Mouse (Mus musculus) urinary bladder, adult 2 months (tissue): ENCODE results near the gene Nutm2. TPM values are rescaled to one million over a fixed set of nuclear protein-coding genes. Genes with fewer than 3 reads are reported as not detected.
"Not testable (repeated sequence)": the region's sequence is repeated elsewhere in the genome, so short reads cannot be mapped to it uniquely, and the experiment has no call there.

Experiments used
- DNase-seq: peaks from one replicate; pipeline ENCODE4 v3.0.0; 2022; ENCODE audit warnings: low spot score
- polyA plus RNA-seq: library from polyadenylated mRNA; depleted of rRNA; stranded (reverse); fragments of >200 nt; gene quantifications from 2 replicates; pipeline ENCODE4 v1.2.3, GENCODE M21; 2012; rRNA removed

Nutm2 gene
- polyA plus RNA-seq: not detected in 2 replicates

DNA sequence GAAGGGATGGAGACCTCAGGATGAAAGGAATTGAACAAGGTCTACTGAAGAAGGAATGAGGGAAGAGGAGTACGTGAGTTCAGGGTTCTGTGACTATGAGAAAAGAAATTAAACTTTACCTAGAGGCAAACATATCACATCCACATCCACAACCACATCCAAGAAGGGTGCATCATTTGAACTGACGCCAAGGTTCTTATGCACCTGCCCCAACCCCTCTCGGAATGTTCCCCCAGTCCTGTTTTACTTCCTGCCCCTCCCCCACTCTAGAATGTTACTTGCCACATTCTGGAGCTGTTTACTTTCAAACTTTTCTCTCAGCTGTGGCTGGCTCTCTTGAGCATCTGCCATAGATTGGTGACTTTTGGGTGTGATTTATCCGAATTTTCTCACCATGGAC, at the start of gene Nutm2:
Gene Nutm2, plus strand, starts transcription at position 301 of the 400 bp plus-strand sequence.
- no peak for DNase-seq

DNA sequence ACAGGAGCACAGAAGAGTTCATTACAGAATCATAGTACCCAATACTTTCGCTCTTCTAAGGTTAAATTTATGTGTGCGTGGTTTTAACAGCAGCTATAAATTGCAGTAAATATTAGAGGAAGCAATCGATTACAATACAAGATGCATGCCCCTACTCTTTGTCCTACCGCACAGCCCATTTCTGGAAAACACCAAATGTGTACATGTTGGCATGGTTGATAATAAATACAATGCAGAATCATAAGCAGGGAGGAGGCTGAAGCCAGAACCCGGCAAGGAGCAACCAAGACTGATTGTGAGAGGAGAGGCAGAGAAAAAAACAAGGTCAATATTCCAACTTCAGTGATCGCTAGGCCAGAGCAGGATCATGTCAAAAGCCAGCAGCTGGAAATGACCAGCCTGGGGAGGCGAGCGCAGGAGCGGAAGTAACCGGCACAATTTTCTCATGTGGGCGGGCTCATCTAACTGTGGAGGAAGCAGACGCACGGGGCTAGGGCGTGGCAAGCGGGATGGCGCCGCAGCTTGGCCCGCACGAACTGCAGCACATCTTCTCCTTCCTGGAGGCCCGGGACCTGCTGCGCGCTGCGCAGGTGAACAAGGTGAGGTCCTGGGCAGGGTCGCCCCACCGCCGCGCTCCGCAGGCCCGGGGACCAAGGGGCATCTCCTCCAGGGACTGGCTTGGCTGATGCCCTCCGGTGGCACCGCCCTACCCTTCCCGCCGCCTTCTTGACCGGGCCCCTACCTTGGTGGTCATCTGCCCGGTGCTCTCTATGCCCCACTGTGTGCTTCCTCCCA, 49.5 kb upstream of the Nutm2 start, which contains the start of gene Fbxw17:
Gene Fbxw17, plus strand, starts transcription at position 476 of the 795 bp plus-strand sequence.
- peak; percentile 62 for DNase-seq

DNA sequence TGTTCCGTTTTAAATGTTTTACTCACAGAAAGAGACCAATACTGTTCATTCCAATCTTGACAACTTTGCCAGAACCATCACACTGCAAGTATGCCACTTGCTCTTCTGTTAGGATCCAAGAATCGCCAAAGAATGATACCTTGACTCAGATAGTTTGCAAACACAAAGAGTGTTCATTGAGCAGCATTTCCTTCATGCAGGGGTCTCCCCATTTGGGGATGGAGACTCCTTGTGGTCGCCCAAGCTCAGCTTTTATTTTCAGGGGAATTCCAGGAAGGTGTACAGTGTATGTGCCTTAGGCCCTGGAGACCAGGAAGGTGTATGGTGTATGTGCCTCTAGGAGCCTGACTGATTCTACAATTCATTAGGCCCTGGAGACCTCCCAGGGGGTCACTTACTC, 48.7 kb upstream of the Nutm2 start:
- DNase-seq: no peak

DNA sequence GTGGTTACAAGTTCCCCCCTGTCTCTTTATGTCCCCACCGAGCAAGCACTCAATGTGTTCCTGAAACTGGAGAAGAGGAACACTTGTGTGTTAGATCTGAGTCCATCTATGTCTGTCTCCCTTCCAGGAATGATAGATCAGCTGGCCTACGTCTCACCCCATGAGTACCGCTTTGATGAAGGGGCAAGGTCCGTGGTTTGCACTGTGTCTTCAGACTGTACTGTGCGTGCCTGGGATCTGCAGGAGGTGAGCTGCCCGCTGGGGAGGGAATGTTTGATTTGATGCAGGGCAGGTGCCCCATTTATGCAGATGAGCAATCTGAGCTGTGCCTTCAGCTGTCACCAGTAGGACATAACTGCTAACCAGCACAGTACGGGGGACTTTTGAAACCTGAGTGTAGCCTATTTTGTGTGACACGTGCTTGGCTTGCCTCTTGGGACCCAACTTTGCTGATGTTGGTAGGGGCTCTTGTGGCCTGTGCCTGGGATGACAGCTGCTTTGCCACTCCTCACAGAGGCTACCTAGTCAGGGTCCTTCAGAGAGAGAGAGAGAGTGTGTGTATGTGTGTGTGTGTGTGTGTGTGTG, 43.4 kb upstream of the Nutm2 start:
- DNase-seq: no peak

DNA sequence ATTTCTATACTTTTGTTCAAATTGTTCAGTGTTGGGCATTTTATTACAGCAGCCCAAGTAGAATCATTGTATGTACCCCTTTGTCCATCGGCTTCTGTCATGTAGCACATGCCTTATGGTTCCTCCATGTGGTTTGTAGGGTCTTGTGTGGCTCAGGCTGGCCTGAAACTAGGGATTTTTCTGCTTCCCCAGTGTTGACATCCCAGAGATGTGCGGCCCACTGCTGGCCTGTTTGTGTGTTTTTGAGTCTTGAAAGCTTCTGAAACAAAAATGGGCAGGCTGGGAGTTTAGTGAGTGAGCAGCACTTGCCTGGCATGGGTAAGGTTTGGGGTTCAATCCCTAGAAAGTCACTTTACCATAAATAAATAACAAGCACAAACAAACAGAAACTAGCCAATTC, 42.6 kb upstream of the Nutm2 start:
- DNase-seq: no peak

DNA sequence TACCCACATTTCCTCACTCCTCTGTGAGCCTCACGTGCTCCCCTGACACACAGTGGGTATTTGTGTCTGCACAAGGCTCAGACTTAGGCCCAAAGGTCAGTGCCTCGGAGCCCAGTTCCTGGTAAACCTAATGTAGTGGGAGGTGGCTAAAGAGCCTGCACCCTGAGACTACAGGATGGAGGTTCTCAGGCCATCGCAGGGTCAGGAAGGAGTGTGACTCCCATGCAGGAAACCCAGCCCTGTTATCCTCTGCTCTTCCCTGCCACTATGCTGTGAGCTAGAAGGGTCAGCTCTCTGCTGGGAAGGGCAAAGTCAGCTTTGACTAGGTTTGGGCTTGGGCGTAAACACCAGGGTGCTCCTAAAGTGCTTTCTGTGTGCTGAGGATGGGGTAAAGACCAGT, 40.4 kb upstream of the Nutm2 start:
- DNase-seq: no peak

DNA sequence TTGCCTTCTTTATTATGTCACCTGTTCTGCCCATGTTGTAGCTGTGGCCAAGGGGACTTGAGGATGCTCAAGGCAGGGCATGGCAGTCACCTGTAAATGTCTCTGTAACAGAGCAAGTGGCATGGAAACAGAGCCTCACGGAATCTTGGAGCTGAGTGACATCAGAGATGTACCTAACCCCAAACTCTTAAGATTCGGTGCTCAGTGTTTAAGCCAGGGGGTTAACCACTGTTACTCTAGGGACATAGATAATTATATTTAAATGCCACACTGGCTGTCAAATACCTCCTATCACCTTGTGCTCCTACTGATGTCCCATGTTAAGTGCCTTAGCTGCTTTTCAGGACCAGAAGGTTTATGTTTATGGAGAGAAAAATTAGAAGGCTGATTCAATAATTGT, 23.3 kb upstream of the Nutm2 start, which contains the start of gene Gm47429:
Gene Gm47429, minus strand, starts transcription at position 101 of the 400 bp plus-strand sequence.
- DNase-seq: no peak

DNA sequence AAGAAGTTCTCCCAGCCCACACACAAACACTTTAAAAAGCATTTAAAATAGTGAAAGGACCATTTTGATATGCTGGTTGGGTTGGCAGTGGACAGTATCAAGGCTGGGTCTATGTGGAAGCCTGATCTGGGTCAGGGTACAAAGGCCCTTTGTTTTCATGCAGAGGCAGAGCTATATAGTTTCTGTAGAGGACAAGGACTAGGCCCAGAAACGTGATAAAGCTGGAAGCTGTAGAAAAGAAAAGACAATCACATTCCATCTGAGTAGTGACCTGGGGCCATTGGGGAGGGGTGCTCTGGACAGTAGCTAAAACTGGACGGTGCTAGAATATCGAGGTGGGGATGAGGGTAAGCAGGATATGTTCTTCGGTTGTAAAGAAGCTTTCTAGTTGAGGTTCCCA, 21.8 kb upstream of the Nutm2 start:
- DNase-seq: no peak

DNA sequence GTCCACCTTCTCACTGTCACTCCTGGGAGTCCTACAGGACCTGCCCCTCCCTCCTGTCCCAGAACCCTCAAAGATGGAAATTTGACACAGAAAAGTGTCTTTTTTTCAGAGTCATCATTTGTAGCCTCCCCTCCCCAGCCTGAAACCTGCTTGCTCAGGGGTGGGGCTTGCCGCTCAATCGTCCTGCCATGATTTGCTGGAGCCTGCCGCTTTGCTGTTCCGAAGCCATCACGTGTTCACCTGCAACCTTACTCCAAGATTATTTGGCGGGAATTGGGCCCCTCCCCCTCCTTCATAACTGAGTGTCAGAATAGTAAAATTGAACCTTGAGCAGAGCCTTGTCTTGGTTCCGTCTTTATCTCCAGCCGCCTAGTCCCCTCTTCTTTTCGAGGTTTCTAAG, 14.8 kb upstream of the Nutm2 start:
- not testable (repeated sequence) for DNase-seq

DNA sequence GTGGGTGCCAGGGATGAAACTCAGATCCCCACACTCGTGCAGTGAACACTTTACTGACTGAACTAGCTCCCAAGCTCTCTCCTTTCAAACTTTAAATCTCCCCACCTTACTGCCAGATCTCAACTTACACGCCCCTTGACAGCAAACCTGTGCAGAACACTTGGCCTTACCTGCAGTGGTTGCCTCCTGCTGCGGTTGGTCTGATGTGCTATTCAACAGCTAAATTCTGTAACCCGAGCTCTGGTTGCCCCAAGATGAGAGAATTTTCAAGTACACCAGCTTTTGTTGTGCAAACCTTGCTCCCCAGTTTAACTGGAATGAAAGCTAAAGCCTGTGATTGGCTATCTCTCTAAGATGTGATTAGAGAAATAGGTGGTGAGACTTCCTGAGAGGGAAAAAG, 13.7 kb upstream of the Nutm2 start:
- DNase-seq: no peak

DNA sequence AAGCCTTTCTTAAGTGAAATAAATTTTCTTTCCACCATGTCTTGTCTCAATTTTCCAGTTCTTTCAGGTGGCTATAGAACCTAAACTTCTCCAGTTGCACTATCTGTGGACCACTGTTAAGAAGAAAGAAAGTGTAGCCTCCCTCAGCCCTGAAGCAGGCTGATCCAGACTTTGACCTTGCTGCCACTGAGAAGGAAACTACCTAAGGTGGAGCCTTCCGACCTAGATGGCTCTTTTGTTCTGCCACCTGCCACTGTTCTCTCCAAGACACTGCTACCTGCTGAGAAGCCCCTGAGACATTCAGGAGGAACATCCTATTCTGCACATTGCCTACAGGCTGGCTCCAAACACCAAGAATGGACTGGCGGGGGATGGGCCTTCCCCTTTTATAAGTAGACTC, 6.7 kb upstream of the Nutm2 start:
- not testable (repeated sequence) for DNase-seq

DNA sequence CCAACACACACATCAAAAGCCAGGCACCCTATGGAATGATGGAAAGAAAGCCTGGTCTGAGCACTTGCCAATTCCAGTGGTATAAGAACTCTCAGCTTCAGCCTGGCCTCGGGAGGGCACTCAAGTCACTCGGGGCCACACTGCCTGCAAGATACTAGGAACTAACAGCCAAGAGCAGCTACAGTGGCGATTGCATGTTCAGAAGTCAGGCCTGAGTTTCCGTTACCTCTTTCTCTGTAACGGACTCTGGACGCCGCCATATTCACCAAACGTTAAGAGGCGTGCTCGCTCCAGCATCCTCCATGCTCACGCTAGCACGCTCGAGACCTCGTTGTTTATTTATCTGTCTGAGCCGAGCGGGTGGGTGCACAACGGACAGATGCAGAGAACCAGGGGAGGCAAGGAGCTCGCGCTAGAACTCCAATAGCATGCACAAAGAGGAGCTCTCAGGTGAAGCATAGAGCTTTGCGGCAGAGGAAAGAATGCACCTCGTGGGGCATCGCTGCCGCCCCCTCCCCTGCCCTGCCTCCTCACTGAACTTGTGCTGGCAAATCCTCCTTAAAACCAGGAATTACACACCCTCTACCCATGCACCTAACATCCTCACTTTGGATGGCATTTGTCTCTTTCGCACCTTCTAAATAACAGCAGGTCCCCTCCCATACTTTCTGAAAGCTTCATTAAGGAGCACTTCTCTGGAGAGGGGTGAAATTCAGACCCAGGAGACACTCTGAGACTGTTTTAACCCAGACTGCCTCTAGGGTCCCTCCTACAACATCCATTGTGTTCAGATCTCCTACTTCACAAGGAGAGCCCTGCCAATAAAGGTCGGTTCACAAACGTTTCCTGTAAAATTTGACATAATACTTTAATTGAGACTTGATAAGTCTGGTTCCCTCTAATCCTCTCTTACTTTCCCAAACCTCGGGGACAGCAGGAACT, 2.2 kb upstream of the Nutm2 start:
- no peak for DNase-seq

DNA sequence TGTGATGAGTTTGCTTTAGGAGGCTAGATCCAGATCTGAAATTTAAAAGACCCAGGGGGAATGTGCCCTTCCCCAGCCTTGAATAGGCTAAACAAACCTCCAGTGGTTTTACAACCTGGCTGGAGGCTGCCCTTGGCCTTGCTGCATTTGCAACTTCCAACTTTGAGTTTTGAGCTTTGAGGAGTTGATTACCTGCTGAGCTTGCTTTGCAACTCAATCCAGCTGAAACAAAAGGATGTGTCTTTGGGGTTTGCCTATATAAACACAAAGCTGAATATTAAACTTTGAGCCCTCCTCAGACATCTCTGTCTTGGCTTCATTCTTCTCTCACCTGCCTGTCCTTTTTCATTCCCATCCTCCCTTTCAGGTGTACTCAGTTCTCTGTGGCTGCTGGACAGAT, 21.4 kb downstream of the Nutm2 start:
- not testable (repeated sequence) for DNase-seq

DNA sequence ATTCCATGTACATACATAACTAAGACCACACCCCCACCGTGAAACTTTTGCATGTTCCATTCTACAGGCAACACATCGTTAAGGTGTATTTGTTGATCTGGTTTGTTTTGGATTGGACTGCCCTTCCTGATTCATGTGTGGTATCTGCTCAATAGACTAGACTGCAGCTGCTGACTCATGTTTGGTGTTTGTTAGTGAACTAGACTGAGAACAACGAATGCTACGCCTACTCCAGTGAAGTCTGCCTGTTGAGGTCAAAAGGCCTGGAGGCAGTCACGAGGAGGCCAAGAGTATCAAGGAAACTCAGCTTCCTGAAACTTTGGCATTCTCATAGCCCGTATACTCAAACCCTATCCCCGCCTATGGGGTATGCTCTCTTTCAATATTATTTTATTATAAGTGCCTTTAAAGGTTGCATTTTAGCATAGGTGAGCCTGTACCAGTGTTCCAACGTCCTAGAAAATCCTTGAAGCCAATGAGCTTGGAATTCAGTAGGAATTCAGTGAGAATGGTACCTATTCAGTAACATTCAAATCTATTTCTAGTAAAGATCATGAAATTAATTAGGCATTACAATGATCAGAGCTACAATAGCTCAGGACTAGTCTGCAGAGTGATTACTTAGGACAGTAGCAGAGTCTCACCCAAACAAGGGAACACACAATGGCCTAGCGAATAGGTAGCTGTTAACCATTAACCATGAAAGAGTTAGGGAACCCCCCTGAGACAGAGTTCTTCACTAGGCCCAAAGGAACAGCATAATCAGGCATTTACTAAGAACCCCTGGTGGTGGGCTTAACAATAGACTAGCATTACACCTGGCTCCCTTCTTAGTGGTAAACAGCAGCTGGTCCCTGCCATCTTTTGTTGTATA, 43.6 kb downstream of the Nutm2 start:
- DNase-seq: not testable (repeated sequence)

Other genes with a start within 250 kb of the Nutm2 start
- not detected in 2 replicates for gene Gm906, start 217.0 kb upstream of the Nutm2 start, polyA plus RNA-seq
- gene Fbxw17, start 49.4 kb upstream of the Nutm2 start, polyA plus RNA-seq: 28.7 and 31.7 TPM in 2 replicates
- not detected in 2 replicates for gene Gm47429, start 23.4 kb upstream of the Nutm2 start, polyA plus RNA-seq
- gene Gm904, start 175.9 kb downstream of the Nutm2 start, polyA plus RNA-seq: not detected in 2 replicates
- gene Gm8765, start 231.0 kb downstream of the Nutm2 start, polyA plus RNA-seq: not detected in 2 replicates